Mouse (Mus musculus): ENCODE measurements around the gene Cga. TPM values are rescaled to one million over a fixed set of nuclear protein-coding genes. Genes with fewer than 3 reads are reported as not detected.

Cga gene
- total RNA-seq (2023; ENCODE audit: inconsistent age): not detected in 4 replicates

GRCm38 (mm10) chr4:34893479-34893878, at the start of gene Cga:
TSS of gene Cga (plus strand) at chr4:34893779.

DNA sequence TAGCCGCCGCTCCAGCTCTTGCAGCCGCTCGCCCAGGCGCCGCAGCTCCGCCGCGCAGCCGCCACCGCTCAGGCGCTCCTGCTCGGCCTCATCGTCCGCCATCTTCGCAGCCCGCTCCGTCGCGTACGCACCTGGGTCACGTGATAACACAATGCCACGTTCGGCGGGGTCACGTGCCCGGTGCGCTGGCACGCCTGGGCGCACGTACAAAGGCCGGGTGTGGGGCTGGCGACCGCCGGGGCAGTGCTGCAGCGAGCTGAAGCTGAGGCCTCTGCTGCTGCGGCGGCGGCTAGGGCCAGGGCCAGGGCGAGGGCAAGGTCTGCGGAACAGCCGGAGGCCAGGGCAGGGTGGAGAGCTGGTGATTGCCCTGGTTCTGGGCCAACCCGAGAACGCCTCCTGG, 10.8 kb upstream of the Cga start, which contains the start of gene Zfp292:
TSS of gene Zfp292 (minus strand) at position 143 of the 400 bp plus-strand sequence.

Other genes with a start within 250 kb of the Cga start
- gene Slc35a1, start 206.3 kb upstream of the Cga start, total RNA-seq (2023; ENCODE audit: inconsistent age): 15.3 to 20.1 TPM (median 16.3 TPM) in 4 replicates
- 0.90 TPM in 1 of 4 replicates, not detected in the others for gene Cfap206, start 163.6 kb upstream of the Cga start, total RNA-seq (2023; ENCODE audit: inconsistent age)
- gene Gm136, start 137.5 kb upstream of the Cga start, total RNA-seq (2023; ENCODE audit: inconsistent age): not detected in 4 replicates
- 10.2 to 18.2 TPM (median 13.0 TPM) in 4 replicates for gene Smim8, start 115.4 kb upstream of the Cga start, total RNA-seq (2023; ENCODE audit: inconsistent age)
- gene Zfp292, start 10.8 kb upstream of the Cga start, total RNA-seq (2023; ENCODE audit: inconsistent age): 53.5 to 61.9 TPM (median 59.5 TPM) in 4 replicates

All from B cell, adult (primary cell).